Mouse (Mus musculus) hindbrain, embryonic 15.5 days (tissue): ENCODE measurements around the gene Prkcq. TPM values are rescaled to one million over a fixed set of nuclear protein-coding genes. Genes with fewer than 3 reads are reported as not detected.
A peak's percentile ranks its signal among the peaks of the same experiment; 100 is the strongest.

Source experiments
- ATAC-seq: fragments of 200-750 bp; cut with Nextera tagmentation; 2 replicates; pipeline ENCODE4 v1.8.0; 2017; ENCODE audit warnings: low read depth, moderate number of reproducible peaks, moderate TSS enrichment; ENCODE audit not compliant: low FRiP score
- H3K27ac ChIP-seq: fragments of 300-500 bp; sonication (generic); replicated peaks from 2 replicates; pipeline ENCODE4 v1.5.1; 2015; ENCODE audit warnings: mild to moderate bottlenecking, inconsistent platforms
- H3K27me3 ChIP-seq: fragments of 300-500 bp; sonication (generic); 2 replicates; pipeline ENCODE4 v1.6.1; 2015; ENCODE audit warnings: control low read depth, inconsistent platforms
- H3K36me3 ChIP-seq: fragments of 300-500 bp; sonication (generic); 2 replicates; pipeline ENCODE4 v1.6.1; 2015; ENCODE audit warnings: control low read depth, inconsistent platforms
- H3K4me1 ChIP-seq: fragments of 300-500 bp; sonication (generic); replicated peaks from 2 replicates; pipeline ENCODE4 v1.6.1; 2015; ENCODE audit warnings: control low read depth, inconsistent platforms
- H3K4me2 ChIP-seq: fragments of 300-500 bp; sonication (generic); 2 replicates; pipeline ENCODE4 v1.6.1; 2015; ENCODE audit warnings: moderate library complexity, mild to moderate bottlenecking, inconsistent platforms
- H3K4me3 ChIP-seq: fragments of 300-500 bp; sonication (generic); 2 replicates; pipeline ENCODE4 v1.5.1; 2015; ENCODE audit warnings: mild to moderate bottlenecking, inconsistent platforms
- H3K9ac ChIP-seq: fragments of 300-500 bp; sonication (generic); 2 replicates; pipeline ENCODE4 v1.6.1; 2015; ENCODE audit warnings: inconsistent platforms
- H3K9me3 ChIP-seq: fragments of 300-500 bp; sonication (generic); 2 replicates; pipeline ENCODE4 v1.6.1; 2016; ENCODE audit warnings: control low read depth, inconsistent platforms
- WGBS: fragments of 180-500 bp; shearing (Covaris S2); methylation state at CpG from one replicate; pipeline ENCODE4 v1.1.7; 2015; 5-methylcytosine and 5-hydroxymethylcytosine counted together
- polyA plus RNA-seq: library from polyadenylated mRNA; unstranded; fragments of >200 nt; fragmentation: Nextera tagmentation; extraction: Ambion mirVana; gene quantifications from 2 replicates; pipeline ENCODE4 v1.2.1, GENCODE M21; 2015

Prkcq gene
- polyA plus RNA-seq, result 16.9 and 20.5 TPM in 2 replicates

DNA sequence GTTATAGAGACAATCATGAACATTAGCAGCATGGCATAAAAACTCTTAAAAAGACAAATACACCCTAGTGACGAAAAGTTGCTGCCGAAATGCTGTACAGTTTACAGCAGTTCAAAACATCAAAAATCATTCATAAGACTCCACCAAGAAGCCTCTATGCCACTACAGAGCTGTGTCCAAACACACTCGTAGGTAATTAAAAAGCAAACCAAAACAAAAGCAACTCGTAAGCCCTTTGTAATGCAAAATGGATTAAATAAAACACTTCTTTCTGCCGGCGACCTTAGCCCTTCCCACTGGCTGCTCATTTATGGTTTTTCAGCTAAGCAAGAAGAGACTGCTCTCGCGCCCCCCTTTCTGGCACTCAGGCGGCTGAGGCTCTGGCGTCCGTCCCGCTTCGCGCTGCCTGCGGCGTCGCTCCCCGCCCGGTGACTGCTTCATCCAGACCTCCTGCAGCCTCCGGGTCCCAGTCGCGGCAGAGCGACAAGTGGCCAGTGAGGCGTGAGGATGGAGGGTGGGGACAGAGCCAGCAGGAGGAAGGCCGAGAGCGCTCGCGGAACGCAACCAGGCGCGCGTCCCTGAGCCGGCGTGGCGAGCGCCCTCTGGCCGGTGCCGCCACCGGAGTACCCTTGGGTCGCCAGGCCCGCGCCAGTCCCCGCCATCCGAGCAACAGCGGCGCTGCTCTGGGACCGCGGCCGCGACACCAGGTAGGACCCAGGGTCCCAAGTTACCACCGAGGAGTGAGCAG lies at the start of gene Prkcq:
Prkcq (plus strand) TSS at position 355 of the 748 bp plus-strand sequence.
- H3K9ac ChIP-seq, result peak within 1 kb of the TSS; percentile 45
- no peaks in the 10 kb centered on the region for H3K9me3 ChIP-seq
- peaks cover 5% of the 10 kb centered on the region; the same call in 1 of the 2 replicates for H3K27me3 ChIP-seq
- H3K4me3 ChIP-seq, result peak within 1 kb of the TSS; percentile 49
- peak; percentile 90 for ATAC-seq
- H3K4me1 ChIP-seq, result peaks cover 13% of the 10 kb centered on the region; the same call in 1 of the 2 replicates
- no peaks in the 10 kb centered on the region for H3K36me3 ChIP-seq
- 2% methylated on average over 51 of the region's 51 CpGs for WGBS
- peak within 1 kb of the TSS; percentile 42 for H3K27ac ChIP-seq
- H3K4me2 ChIP-seq, result peak within 1 kb of the TSS; percentile 71

DNA sequence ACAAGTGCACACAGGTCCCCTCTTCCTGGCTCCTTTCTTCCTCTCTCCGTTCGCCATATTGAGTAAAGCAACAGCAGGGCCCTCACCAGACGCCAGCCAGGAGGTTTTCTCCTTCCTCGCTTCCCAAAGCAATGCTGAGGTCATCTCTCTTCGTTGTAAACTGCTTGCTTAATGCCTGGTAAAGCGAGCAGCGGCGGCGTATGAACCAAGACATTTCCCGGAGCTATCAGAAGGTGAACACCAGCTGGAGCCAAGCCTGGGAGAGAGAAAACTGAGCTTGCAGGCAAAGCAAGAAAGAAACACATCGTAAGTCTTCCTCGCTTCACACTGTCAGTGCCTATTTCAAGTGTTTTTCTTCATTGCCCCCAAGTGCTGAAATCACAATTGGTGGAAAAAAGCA lies 41.0 kb upstream of the Prkcq start:
- Histone ChIP-seq H3K27me3 (no peaks in the 10 kb centered on the region), H3K4me1 (no peaks in the 10 kb centered on the region), H3K9ac (no peak overlapping the region), H3K9me3 (no peaks in the 10 kb centered on the region), H3K4me2 (no peak overlapping the region), H3K36me3 (no peaks in the 10 kb centered on the region), H3K27ac (no peak overlapping the region), H3K4me3 (no peak overlapping the region)
- no peak for ATAC-seq
- WGBS, result 90% methylated on average over 12 of the region's 12 CpGs

GRCm38 (mm10) chr2:11135718-11136117 lies 36.2 kb upstream of the Prkcq start:
- WGBS, result 75% methylated on average over 6 of the region's 6 CpGs

DNA sequence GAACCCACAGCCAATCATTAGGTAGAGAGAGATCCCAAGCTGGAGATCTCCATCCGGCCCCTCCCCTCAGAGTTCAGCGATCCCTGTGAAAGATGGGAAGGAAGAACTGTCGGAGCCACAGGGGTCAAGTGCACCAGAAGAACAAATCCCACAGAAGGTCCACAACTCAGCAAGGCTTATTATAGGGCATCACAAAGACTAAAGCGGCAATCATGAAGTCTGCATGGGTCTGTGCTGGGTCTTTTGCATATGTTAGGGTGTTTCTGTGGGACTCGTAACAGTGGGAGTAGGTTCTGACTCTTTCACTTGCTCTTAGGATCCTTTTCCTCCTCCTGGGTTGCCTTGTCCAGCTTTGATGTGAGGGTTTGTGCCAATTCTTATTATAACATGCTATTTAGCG lies 33.8 kb upstream of the Prkcq start:
- 95% methylated on average over 6 of the region's 6 CpGs for WGBS
- H3K4me1 ChIP-seq, result no peaks in the 10 kb centered on the region
- H3K9me3 ChIP-seq, result no peaks in the 10 kb centered on the region
- H3K36me3 ChIP-seq, result no peaks in the 10 kb centered on the region
- H3K4me3 ChIP-seq, result no peak overlapping the region
- ATAC-seq, result no peak
- no peak overlapping the region for H3K9ac ChIP-seq
- no peak overlapping the region for H3K4me2 ChIP-seq
- no peak overlapping the region for H3K27ac ChIP-seq
- H3K27me3 ChIP-seq, result no peaks in the 10 kb centered on the region

More at GRCm38 (mm10) chr2:11135718-11136117, 36.2 kb upstream of the Prkcq start:
- no peaks in the 10 kb centered on the region for H3K4me1 ChIP-seq
- H3K27ac ChIP-seq, result no peak overlapping the region
- no peaks in the 10 kb centered on the region for H3K9me3 ChIP-seq
- H3K27me3 ChIP-seq, result no peaks in the 10 kb centered on the region
- ATAC-seq, result no peak
- no peak overlapping the region for H3K4me3 ChIP-seq
- H3K9ac ChIP-seq, result no peak overlapping the region
- no peak overlapping the region for H3K4me2 ChIP-seq
- H3K36me3 ChIP-seq, result no peaks in the 10 kb centered on the region

DNA sequence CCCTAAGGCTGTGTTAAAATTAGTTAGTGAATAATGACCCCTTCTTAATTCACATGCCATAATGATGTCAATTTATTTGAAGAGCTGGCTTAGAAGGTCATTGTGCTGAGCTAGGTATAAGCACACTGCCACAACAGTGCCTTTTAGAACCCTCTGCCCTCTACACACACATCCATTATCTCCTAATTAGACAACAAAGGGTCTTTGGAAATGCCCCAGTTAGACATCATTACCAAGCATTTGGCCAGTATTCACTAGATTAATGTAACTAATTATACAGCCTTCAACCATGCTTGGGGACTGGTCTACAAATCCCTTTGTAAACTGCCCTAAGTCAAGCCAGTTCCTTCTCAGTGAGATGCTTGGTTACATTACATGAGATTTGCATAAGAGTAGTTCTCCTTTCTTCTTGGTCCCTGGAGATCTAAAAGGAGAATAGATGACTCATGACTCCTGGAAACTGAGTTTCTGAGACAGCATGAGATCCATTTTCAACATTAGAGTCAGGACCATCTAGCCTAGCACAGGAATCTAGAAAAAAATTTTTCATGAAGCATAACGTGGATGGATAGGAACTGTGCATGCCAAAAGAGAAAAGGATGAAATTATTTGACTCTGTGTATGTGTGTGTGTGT lies 32.3 kb upstream of the Prkcq start:
- WGBS, result 81% methylated on average over 1 of the region's 1 CpGs
- peak; percentile 45; the same call in 1 of the 2 replicates for ATAC-seq
- H3K4me2 ChIP-seq, result no peak overlapping the region
- H3K9me3 ChIP-seq, result no peaks in the 10 kb centered on the region
- no peaks in the 10 kb centered on the region for H3K27me3 ChIP-seq
- H3K4me1 ChIP-seq, result no peaks in the 10 kb centered on the region
- no peak overlapping the region for H3K27ac ChIP-seq
- no peak overlapping the region for H3K4me3 ChIP-seq
- H3K9ac ChIP-seq, result no peak overlapping the region
- H3K36me3 ChIP-seq, result no peaks in the 10 kb centered on the region

DNA sequence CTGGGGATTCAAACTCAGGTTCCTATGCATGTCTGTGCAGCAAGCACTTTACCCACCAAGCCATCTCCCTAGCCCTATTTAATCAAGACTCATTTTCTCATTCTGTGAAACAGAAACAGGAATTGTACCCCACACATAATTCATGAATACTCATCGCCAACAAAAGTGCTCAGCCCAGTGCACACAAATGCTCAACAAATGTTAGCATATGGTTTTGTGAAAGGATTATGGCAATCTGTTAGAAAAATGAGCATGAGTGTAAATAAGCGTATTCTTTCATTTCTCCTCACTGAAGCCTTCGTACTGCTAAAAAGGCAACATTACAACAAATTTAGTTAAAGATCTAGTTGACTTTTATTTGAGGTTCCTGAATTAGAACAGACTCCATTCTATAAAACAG lies 31.5 kb upstream of the Prkcq start:
- Histone ChIP-seq H3K4me1 (no peaks in the 10 kb centered on the region), H3K27ac (no peak overlapping the region), H3K4me3 (no peak overlapping the region), H3K27me3 (no peaks in the 10 kb centered on the region), H3K9ac (no peak overlapping the region), H3K4me2 (no peak overlapping the region), H3K9me3 (no peaks in the 10 kb centered on the region), H3K36me3 (no peaks in the 10 kb centered on the region)
- ATAC-seq, result no peak
- WGBS, result 81% methylated on average over 3 of the region's 3 CpGs

DNA sequence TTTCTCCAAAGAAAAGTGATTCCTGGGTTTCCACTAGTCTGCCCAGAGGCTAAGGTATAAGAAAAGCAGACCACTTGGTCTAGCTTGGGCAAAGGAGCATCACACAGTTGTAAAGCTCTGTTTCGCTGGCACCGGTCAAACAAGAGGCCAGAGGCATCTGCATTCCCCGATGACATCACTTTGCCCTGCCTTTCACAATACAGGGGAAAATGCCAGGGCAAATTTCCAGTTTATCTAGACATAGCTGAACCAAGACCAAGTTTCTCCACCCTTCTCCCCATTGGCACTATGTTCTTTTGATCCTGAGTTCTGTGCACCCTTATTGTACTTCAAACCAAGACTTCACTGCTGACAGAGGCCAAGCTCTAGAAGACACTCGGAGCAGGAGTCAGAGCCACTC lies 22.8 kb upstream of the Prkcq start:
- Histone ChIP-seq H3K27me3 (no peaks in the 10 kb centered on the region), H3K4me1 (no peaks in the 10 kb centered on the region), H3K4me2 (no peak overlapping the region), H3K9me3 (no peaks in the 10 kb centered on the region), H3K27ac (no peak overlapping the region), H3K36me3 (no peaks in the 10 kb centered on the region), H3K9ac (no peak overlapping the region), H3K4me3 (no peak overlapping the region)
- 86% methylated on average over 4 of the region's 4 CpGs for WGBS
- ATAC-seq, result no peak

- no peak overlapping the region for H3K4me3 ChIP-seq
- no peaks in the 10 kb centered on the region for H3K9me3 ChIP-seq
- 71% methylated on average over 7 of the region's 7 CpGs for WGBS
- no peaks in the 10 kb centered on the region for H3K4me1 ChIP-seq
- no peak overlapping the region for H3K9ac ChIP-seq
- no peak overlapping the region for H3K27ac ChIP-seq
- H3K27me3 ChIP-seq, result no peaks in the 10 kb centered on the region
- no peak for ATAC-seq
- no peak overlapping the region for H3K4me2 ChIP-seq
- H3K36me3 ChIP-seq, result no peaks in the 10 kb centered on the region
Measured at GRCm38 (mm10) chr2:11150975-11151374, 20.9 kb upstream of the Prkcq start.

DNA sequence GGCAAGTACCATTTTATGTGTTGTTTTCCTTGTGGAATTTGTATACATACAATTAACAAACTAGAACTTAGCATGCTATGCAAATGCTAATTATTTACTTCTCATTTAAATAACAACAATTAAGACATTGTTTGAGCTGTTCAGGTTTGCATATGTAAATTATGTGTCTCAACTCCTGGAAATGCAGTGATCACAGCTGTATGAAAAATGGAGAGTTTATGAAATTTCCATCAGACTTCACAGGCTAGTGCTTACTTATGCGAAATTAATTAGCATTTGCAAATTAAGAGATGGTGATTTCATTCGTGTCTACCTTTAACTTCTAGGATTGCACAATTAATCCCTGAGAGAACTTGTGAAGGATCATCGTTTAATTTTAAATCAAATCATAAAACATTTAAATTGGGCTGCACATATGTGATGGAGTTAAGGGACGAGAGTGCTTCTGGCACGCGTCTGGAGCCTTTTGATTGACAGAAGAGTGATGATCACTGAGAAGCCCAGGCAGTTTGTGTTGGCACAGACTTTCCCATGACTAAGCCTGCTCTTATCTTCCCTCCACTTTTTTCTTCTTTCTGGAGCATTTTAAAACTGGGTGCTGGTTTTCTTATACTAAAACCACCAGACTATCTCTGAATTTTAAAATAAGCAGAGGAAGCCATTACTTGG lies 20.1 kb upstream of the Prkcq start:
- Histone ChIP-seq H3K36me3 (no peaks in the 10 kb centered on the region), H3K4me3 (no peak overlapping the region), H3K4me2 (no peak overlapping the region), H3K9ac (no peak overlapping the region), H3K9me3 (no peaks in the 10 kb centered on the region), H3K27me3 (no peaks in the 10 kb centered on the region), H3K4me1 (no peaks in the 10 kb centered on the region), H3K27ac (no peak overlapping the region)
- 57% methylated on average over 6 of the region's 6 CpGs for WGBS
- no peak for ATAC-seq

DNA sequence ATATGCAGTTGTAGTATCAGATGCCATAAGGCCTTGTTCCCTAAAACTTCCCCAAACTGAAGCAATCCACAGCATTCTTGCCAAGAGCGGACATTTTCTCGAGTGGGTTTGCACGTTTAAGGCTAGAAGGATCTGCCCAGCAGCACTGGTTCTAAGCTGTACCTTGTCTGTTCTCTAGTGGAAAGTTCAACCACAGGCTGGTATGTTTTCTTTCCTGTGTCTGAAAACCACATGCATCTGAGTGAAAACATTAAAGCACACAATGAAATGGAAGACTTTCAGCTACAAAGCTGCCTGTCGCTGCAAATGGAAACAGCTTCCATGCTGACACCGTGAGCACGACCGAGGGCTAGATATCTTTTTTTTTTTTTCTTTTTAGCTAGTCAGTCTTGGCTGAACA lies 12.3 kb upstream of the Prkcq start:
- no peak for ATAC-seq
- Histone ChIP-seq H3K27me3 (no peaks in the 10 kb centered on the region), H3K27ac (no peak overlapping the region), H3K4me3 (no peak overlapping the region), H3K4me2 (no peak overlapping the region), H3K4me1 (no peaks in the 10 kb centered on the region), H3K9me3 (no peaks in the 10 kb centered on the region), H3K9ac (no peak overlapping the region), H3K36me3 (no peaks in the 10 kb centered on the region)
- WGBS, result 88% methylated on average over 7 of the region's 7 CpGs

- ATAC-seq, result no peak
- Histone ChIP-seq H3K4me3 (no peak overlapping the region), H3K9ac (no peak overlapping the region), H3K36me3 (no peaks in the 10 kb centered on the region), H3K9me3 (no peaks in the 10 kb centered on the region), H3K27me3 (no peaks in the 10 kb centered on the region), H3K4me1 (no peaks in the 10 kb centered on the region), H3K27ac (no peak overlapping the region), H3K4me2 (no peak overlapping the region)
- WGBS, result 88% methylated on average over 3 of the region's 3 CpGs
Measured at GRCm38 (mm10) chr2:11160696-11161095, 11.2 kb upstream of the Prkcq start.

GRCm38 (mm10) chr2:11161336-11161735 lies 10.6 kb upstream of the Prkcq start:
- H3K9me3 ChIP-seq, result no peaks in the 10 kb centered on the region
- H3K27me3 ChIP-seq, result no peaks in the 10 kb centered on the region
- no peak overlapping the region for H3K4me2 ChIP-seq
- WGBS, result 96% methylated on average over 4 of the region's 4 CpGs
- H3K9ac ChIP-seq, result no peak overlapping the region
- H3K36me3 ChIP-seq, result no peaks in the 10 kb centered on the region
- no peak overlapping the region for H3K27ac ChIP-seq
- no peak for ATAC-seq
- H3K4me1 ChIP-seq, result no peaks in the 10 kb centered on the region
- H3K4me3 ChIP-seq, result no peak overlapping the region
